Mouse (Mus musculus) stomach, postnatal 0 days (tissue): ENCODE measurements at regions not wholly inside any gene's neighbourhood (a gene's known extent, or its start where the extent isn't known, plus 50 kb on each side); places are given as distances from the start of the nearest gene placed in this dataset.

Experiments used
- CTCF ChIP-seq: IDR thresholded peaks from 2 replicates; pipeline ENCODE4 v1.5.1; 2016; ENCODE audit warnings: antibody characterized with exemption, low read depth, mild to moderate bottlenecking, moderate library complexity
- EP300 ChIP-seq: optimal IDR thresholded peaks from 2 replicates; pipeline ENCODE3; 2016; ENCODE audit warnings: antibody characterized with exemption

DNA sequence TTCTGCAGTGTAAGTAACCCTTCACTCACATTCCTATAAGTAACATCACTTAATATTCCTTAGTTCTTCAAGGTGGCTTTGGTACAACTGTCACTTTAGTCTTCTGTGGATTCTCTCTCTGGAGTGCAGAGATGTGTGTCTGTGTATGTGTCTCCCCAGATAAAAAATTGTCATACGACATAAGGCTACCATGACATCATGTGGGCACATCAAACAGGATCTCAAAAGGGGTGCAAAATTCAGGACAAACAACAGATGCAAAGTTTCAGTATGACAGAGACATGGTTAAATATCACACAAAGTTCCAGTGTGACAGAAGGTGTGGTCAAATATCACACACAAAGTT lies 70.8 kb downstream of the Tmem18 start:
- TF ChIP-seq EP300 (no peak), CTCF (no peak)
